29 mouse cellular contexts compared by ENCODE assay signal in the genomic region with DNA sequence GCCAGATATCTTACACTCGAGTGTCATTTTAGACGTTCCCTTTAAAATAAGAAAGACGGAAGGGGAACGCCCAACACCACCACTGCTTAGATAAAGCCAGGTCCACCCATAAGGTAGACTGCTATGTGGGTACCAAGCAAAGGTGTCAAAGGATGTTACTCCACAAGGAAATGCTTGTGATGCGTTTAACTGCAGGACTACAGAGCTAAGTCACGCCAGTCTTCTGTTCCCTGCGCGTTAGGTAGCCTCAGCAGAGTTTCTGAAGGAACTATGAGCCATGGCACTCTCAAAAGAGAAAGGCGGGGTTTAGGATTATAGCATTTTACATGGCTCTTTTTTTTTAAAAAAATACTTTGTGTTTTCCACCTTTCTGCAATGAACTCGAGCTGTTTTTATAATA.
A peak's percentile ranks its signal among the peaks of the same experiment; 100 is the strongest.
DNase-seq lines count a peak whose midpoint lies in the region; ATAC-seq lines count a peak whose summit lies in the region.
"Had no signal": no experiment of that assay in that cellular context is flagged by ENCODE, and none has a peak within 500 bp of the region (broad histone marks: within the 10 kb centered on the region; RNA-seq: fewer than 3 reads in every experiment).

No protein-coding gene starts in this region.

- 79% methylated on average over 10 of the region's 10 CpGs for WGBS in heart, embryonic 10.5 days
- 76% methylated on average over 10 of the region's 10 CpGs for WGBS in midbrain, embryonic 10.5 days
- WGBS in midbrain, embryonic 16.5 days = 46% methylated on average over 10 of the region's 10 CpGs
- WGBS in midbrain, embryonic 12.5 days = 55% methylated on average over 10 of the region's 10 CpGs
- 33% methylated on average over 10 of the region's 10 CpGs for WGBS in midbrain, embryonic 14.5 days

- H3K9me3 ChIP-seq in heart, embryonic 10.5 days = no peaks in the 10 kb centered on the region
- no peaks in the 10 kb centered on the region for H3K9me3 ChIP-seq in midbrain, embryonic 10.5 days (replicated peaks)
- no peaks in the 10 kb centered on the region for H3K9me3 ChIP-seq in midbrain, embryonic 16.5 days (replicated peaks; ENCODE audit: control insufficient read depth, low read length, poor library complexity, severe bottlenecking)
- no peaks in the 10 kb centered on the region for H3K9me3 ChIP-seq in midbrain, embryonic 12.5 days
- H3K9me3 ChIP-seq in midbrain, embryonic 14.5 days (ENCODE audit: control insufficient read depth, low read length) = no peaks in the 10 kb centered on the region
- H3K9me3 ChIP-seq: embryonic facial prominence, embryonic 13.5 days; embryonic facial prominence, embryonic 15.5 days; forebrain, embryonic 10.5 days; forebrain, embryonic 12.5 days had no signal

- H3K27ac ChIP-seq in heart, embryonic 10.5 days = no peak overlapping the region
- H3K27ac ChIP-seq in midbrain, embryonic 10.5 days (replicated peaks) = peak overlapping the region; percentile 81
- H3K27ac ChIP-seq in midbrain, embryonic 16.5 days (ENCODE audit: low read length) = no peak overlapping the region
- H3K27ac ChIP-seq in midbrain, embryonic 12.5 days (replicated peaks) = peak overlapping the region; percentile 83
- H3K27ac ChIP-seq in midbrain, embryonic 14.5 days (replicated peaks; ENCODE audit: low read depth, low read length) = peak overlapping the region; percentile 50; the same call in 1 of the 2 replicates
- H3K27ac ChIP-seq: embryonic facial prominence, embryonic 13.5 days; embryonic facial prominence, embryonic 15.5 days; forebrain, embryonic 10.5 days; forebrain, embryonic 12.5 days had no signal

- H3K36me3 ChIP-seq in heart, embryonic 10.5 days = no peaks in the 10 kb centered on the region
- H3K36me3 ChIP-seq in midbrain, embryonic 10.5 days = peaks cover 5% of the 10 kb centered on the region; the same call in 1 of the 2 replicates
- peaks cover 10% of the 10 kb centered on the region for H3K36me3 ChIP-seq in midbrain, embryonic 16.5 days (ENCODE audit: control insufficient read depth, insufficient read depth, low read length)
- peaks cover 22% of the 10 kb centered on the region; the same call in 1 of the 2 replicates for H3K36me3 ChIP-seq in midbrain, embryonic 12.5 days
- H3K36me3 ChIP-seq in midbrain, embryonic 14.5 days (ENCODE audit: control insufficient read depth, insufficient read depth, low read length) = peaks cover 22% of the 10 kb centered on the region
- H3K36me3 ChIP-seq: embryonic facial prominence, embryonic 13.5 days; embryonic facial prominence, embryonic 15.5 days; forebrain, embryonic 10.5 days; forebrain, embryonic 12.5 days; G1E had no signal

- peaks cover 1% of the 10 kb centered on the region; the same call in 1 of the 2 replicates for H3K27me3 ChIP-seq in heart, embryonic 10.5 days (ENCODE audit: insufficient read depth, poor library complexity, severe bottlenecking)
- H3K27me3 ChIP-seq in midbrain, embryonic 10.5 days (ENCODE audit: low read depth, poor library complexity, severe bottlenecking) = no peaks in the 10 kb centered on the region
- no peaks in the 10 kb centered on the region for H3K27me3 ChIP-seq in midbrain, embryonic 16.5 days (ENCODE audit: control insufficient read depth, insufficient read depth, low read depth, low read length)
- peaks cover 5% of the 10 kb centered on the region; the same call in 1 of the 2 replicates for H3K27me3 ChIP-seq in midbrain, embryonic 12.5 days
- no peaks in the 10 kb centered on the region for H3K27me3 ChIP-seq in midbrain, embryonic 14.5 days (ENCODE audit: control insufficient read depth, insufficient read depth, low read length)
- H3K27me3 ChIP-seq: CH12.LX; embryonic facial prominence, embryonic 13.5 days; embryonic facial prominence, embryonic 15.5 days had no signal

- no peak for ATAC-seq in midbrain, embryonic 16.5 days
- no peak for ATAC-seq in midbrain, embryonic 12.5 days (ENCODE audit: low FRiP score, low read depth)
- ATAC-seq in midbrain, embryonic 14.5 days (ENCODE audit: low FRiP score, low TSS enrichment) = no peak
- no peak for ATAC-seq in megakaryocyte, adult 5-6 weeks (ENCODE audit: poor library complexity, severe bottlenecking)
- ATAC-seq: activated CD4-positive, CD25-positive, alpha-beta regulatory T cell, adult 4 months; CD4-positive, CD25-positive, alpha-beta regulatory T cell, adult 4 months; forebrain, embryonic 14.5 days; Patski had no signal

- no peak overlapping the region for H3K4me3 ChIP-seq in heart, embryonic 10.5 days
- no peak overlapping the region for H3K4me3 ChIP-seq in midbrain, embryonic 10.5 days
- no peak overlapping the region for H3K4me3 ChIP-seq in midbrain, embryonic 16.5 days (ENCODE audit: low read depth, low read length)
- H3K4me3 ChIP-seq in midbrain, embryonic 12.5 days = no peak overlapping the region
- H3K4me3 ChIP-seq in midbrain, embryonic 14.5 days (replicated peaks; ENCODE audit: low read depth, low read length) = no peak overlapping the region
- H3K4me3 ChIP-seq: embryonic facial prominence, embryonic 13.5 days; embryonic facial prominence, embryonic 15.5 days; erythroblast, embryonic 14.5 days; forebrain, embryonic 10.5 days; forebrain, embryonic 12.5 days had no signal

- no peak overlapping the region for H3K4me2 ChIP-seq in midbrain, embryonic 16.5 days (ENCODE audit: low read length)
- no peak overlapping the region; the same call in 1 of the 2 replicates for H3K4me2 ChIP-seq in midbrain, embryonic 12.5 days (replicated peaks)
- no peak overlapping the region for H3K4me2 ChIP-seq in midbrain, embryonic 14.5 days (ENCODE audit: low read length)
- H3K4me2 ChIP-seq: embryonic facial prominence, embryonic 13.5 days; embryonic facial prominence, embryonic 15.5 days; forebrain, embryonic 12.5 days had no signal

- no peak overlapping the region for H3K9ac ChIP-seq in midbrain, embryonic 16.5 days (ENCODE audit: low read depth, low read length)
- no peak overlapping the region for H3K9ac ChIP-seq in midbrain, embryonic 12.5 days (replicated peaks)
- H3K9ac ChIP-seq in midbrain, embryonic 14.5 days (replicated peaks; ENCODE audit: low read length) = no peak overlapping the region
- H3K9ac ChIP-seq: embryonic facial prominence, embryonic 13.5 days; embryonic facial prominence, embryonic 15.5 days; forebrain, embryonic 12.5 days had no signal

- DNase-seq in heart, adult 11 months = peak; percentile 51
- no peak for DNase-seq in heart, embryonic 10.5 days (ENCODE audit: low spot score)
- DNase-seq in midbrain, embryonic 10.5 days (ENCODE audit: low spot score) = no peak
- DNase-seq in midbrain, embryonic 14.5 days = no peak
- no peak for DNase-seq in kidney, adult 11 months
- DNase-seq: adrenal gland, adult 8-10 months; adrenal gland, postnatal 14 days; adrenal gland, postnatal 36 days; B cell, adult 2 months; cerebellum, adult 11-12 months; cerebellum, adult 2 months; cerebellum, adult 9-11 months; cerebellum, postnatal 14 days; cerebellum, postnatal 36 days; embryo, embryonic 11 days had no signal

- no peaks in the 10 kb centered on the region for H3K4me1 ChIP-seq in heart, embryonic 10.5 days
- peaks cover 58% of the 10 kb centered on the region for H3K4me1 ChIP-seq in midbrain, embryonic 10.5 days
- peaks cover 7% of the 10 kb centered on the region for H3K4me1 ChIP-seq in midbrain, embryonic 16.5 days (ENCODE audit: control insufficient read depth, insufficient read depth, low read length)
- peaks cover 29% of the 10 kb centered on the region for H3K4me1 ChIP-seq in midbrain, embryonic 12.5 days
- peaks cover 17% of the 10 kb centered on the region for H3K4me1 ChIP-seq in midbrain, embryonic 14.5 days (ENCODE audit: control insufficient read depth, insufficient read depth, low read length)
- H3K4me1 ChIP-seq: embryonic facial prominence, embryonic 15.5 days had no signal

Comparison
In these comparisons a context has a peak if more than half of its experiments do, and no peak if none do; other contexts are left out.
1. H3K27ac ChIP-seq: peak in midbrain, embryonic 10.5 days (single experiment), midbrain, embryonic 12.5 days (single experiment) and midbrain, embryonic 14.5 days (single experiment); none in heart, embryonic 10.5 days (single experiment) and midbrain, embryonic 16.5 days (single experiment).